Mouse (Mus musculus) heart, embryonic 16.5 days (tissue): Measurements from ENCODE around the gene Fgf4. TPM values are rescaled to one million over a fixed set of nuclear protein-coding genes. Genes with fewer than 3 reads are reported as not detected.

ENCODE experiments used
- ATAC-seq: fragments of 200-750 bp; cut with Nextera tagmentation; replicated peaks from 2 replicates; pipeline ENCODE4 v1.8.0; 2017; ENCODE audit warnings: moderate number of reproducible peaks; ENCODE audit not compliant: insufficient read depth, low FRiP score; ENCODE audit errors: extremely low read depth
- H3K27ac ChIP-seq: fragments of 300-500 bp; sonication (generic); 2 replicates; pipeline ENCODE4 v1.5.1; 2014; ENCODE audit warnings: mild to moderate bottlenecking, low read length, control low read depth, moderate library complexity
- H3K27me3 ChIP-seq: fragments of 300-500 bp; sonication (generic); 2 replicates; pipeline ENCODE4 v1.6.1; 2014; ENCODE audit warnings: low read length, mixed read lengths; ENCODE audit not compliant: control insufficient read depth, insufficient read depth
- H3K36me3 ChIP-seq: fragments of 300-500 bp; sonication (generic); 2 replicates; pipeline ENCODE4 v1.6.1; 2014; ENCODE audit not compliant: control insufficient read depth, insufficient read depth
- H3K4me1 ChIP-seq: fragments of 300-500 bp; sonication (generic); 2 replicates; pipeline ENCODE4 v1.6.1; 2014; ENCODE audit warnings: low read length, mixed read lengths; ENCODE audit not compliant: control insufficient read depth, insufficient read depth
- H3K4me2 ChIP-seq: fragments of 300-500 bp; sonication (generic); 2 replicates; pipeline ENCODE4 v1.6.1; 2014; ENCODE audit warnings: low read depth, mild to moderate bottlenecking, control low read depth, low read length
- H3K4me3 ChIP-seq: fragments of 300-500 bp; sonication (generic); 2 replicates; pipeline ENCODE4 v1.5.1; 2014; ENCODE audit warnings: mild to moderate bottlenecking, control low read depth, low read length
- H3K9ac ChIP-seq: fragments of 300-500 bp; sonication (generic); 2 replicates; pipeline ENCODE4 v1.6.1; 2014; ENCODE audit warnings: low read length, control low read depth
- H3K9me3 ChIP-seq: fragments of 300-500 bp; sonication (generic); replicated peaks from 2 replicates; pipeline ENCODE4 v1.6.1; 2016; ENCODE audit warnings: low read length; ENCODE audit not compliant: control insufficient read depth
- WGBS: fragments of 180-500 bp; shearing (Covaris S2); extraction: QIAGEN DNeasy Blood & Tissue Kit; methylation state at CpG from one replicate; pipeline ENCODE4 v1.1.7; 2014; 5-methylcytosine and 5-hydroxymethylcytosine counted together
- polyA plus RNA-seq: library from polyadenylated mRNA; unstranded; fragments of >200 nt; fragmentation: Nextera tagmentation; extraction: Ambion mirVana; gene quantifications from 2 replicates; pipeline ENCODE4 v1.2.1, GENCODE M21; 2015

The Fgf4 gene
- polyA plus RNA-seq, 1 experiment from 2014 or later = 0.04 TPM

GRCm38 (mm10) chr7:144861769-144862070, 14.6 kb downstream of the Fgf4 start:
- Histone ChIP-seq H3K4me2 (peak overlapping the region; percentile 43), H3K27ac (no peak overlapping the region), H3K4me1 (peaks cover 6% of the 10 kb centered on the region; the same call in 1 of the 2 replicates), H3K27me3 (peaks cover 73% of the 10 kb centered on the region), H3K9ac (no peak overlapping the region), H3K9me3 (no peaks in the 10 kb centered on the region), H3K36me3 (no peaks in the 10 kb centered on the region), H3K4me3 (peak overlapping the region; percentile 26)
- no peak for ATAC-seq
- under 1% methylated on average over 28 of the region's 28 CpGs for WGBS

- no peaks in the 10 kb centered on the region for H3K36me3 ChIP-seq
- H3K4me1 ChIP-seq = peaks cover 6% of the 10 kb centered on the region; the same call in 1 of the 2 replicates
- H3K9me3 ChIP-seq = no peaks in the 10 kb centered on the region
- no peak overlapping the region for H3K27ac ChIP-seq
- no peak for ATAC-seq
- peaks cover 76% of the 10 kb centered on the region for H3K27me3 ChIP-seq
- H3K4me2 ChIP-seq = peak overlapping the region; percentile 43; the same call in 1 of the 2 replicates
- no peak overlapping the region for H3K9ac ChIP-seq
- WGBS = 2% methylated on average over 15 of the region's 15 CpGs
- peak overlapping the region; percentile 26; the same call in 1 of the 2 replicates for H3K4me3 ChIP-seq
Observed at GRCm38 (mm10) chr7:144862126-144862525, 15.0 kb downstream of the Fgf4 start.

- Histone ChIP-seq H3K27ac (no peak overlapping the region), H3K9me3 (no peaks in the 10 kb centered on the region), H3K36me3 (no peaks in the 10 kb centered on the region), H3K27me3 (peaks cover 80% of the 10 kb centered on the region), H3K9ac (no peak overlapping the region), H3K4me3 (no peak overlapping the region), H3K4me2 (no peak overlapping the region), H3K4me1 (peaks cover 6% of the 10 kb centered on the region; the same call in 1 of the 2 replicates)
- WGBS = 5% methylated on average over 18 of the region's 18 CpGs
- no peak for ATAC-seq
Observed at GRCm38 (mm10) chr7:144862712-144863111, 15.5 kb downstream of the Fgf4 start.

GRCm38 (mm10) chr7:144863196-144863595, 16.0 kb downstream of the Fgf4 start:
- no peak for ATAC-seq
- no peak overlapping the region for H3K9ac ChIP-seq
- no peak overlapping the region for H3K4me3 ChIP-seq
- WGBS = 5% methylated on average over 11 of the region's 11 CpGs
- no peaks in the 10 kb centered on the region for H3K36me3 ChIP-seq
- peaks cover 6% of the 10 kb centered on the region; the same call in 1 of the 2 replicates for H3K4me1 ChIP-seq
- no peak overlapping the region for H3K27ac ChIP-seq
- peaks cover 80% of the 10 kb centered on the region for H3K27me3 ChIP-seq
- H3K9me3 ChIP-seq = no peaks in the 10 kb centered on the region
- H3K4me2 ChIP-seq = no peak overlapping the region

GRCm38 (mm10) chr7:144864160-144864670, 17.0 kb downstream of the Fgf4 start:
- peaks cover 6% of the 10 kb centered on the region; the same call in 1 of the 2 replicates for H3K4me1 ChIP-seq
- peaks cover 76% of the 10 kb centered on the region for H3K27me3 ChIP-seq
- no peak overlapping the region for H3K4me2 ChIP-seq
- no peak overlapping the region for H3K4me3 ChIP-seq
- WGBS = 52% methylated on average over 3 of the region's 3 CpGs
- H3K36me3 ChIP-seq = no peaks in the 10 kb centered on the region
- H3K27ac ChIP-seq = no peak overlapping the region
- H3K9me3 ChIP-seq = no peaks in the 10 kb centered on the region
- H3K9ac ChIP-seq = no peak overlapping the region
- ATAC-seq = no peak

- Histone ChIP-seq H3K36me3 (no peaks in the 10 kb centered on the region), H3K4me3 (no peak overlapping the region), H3K4me2 (no peak overlapping the region), H3K9me3 (no peaks in the 10 kb centered on the region), H3K9ac (no peak overlapping the region), H3K27ac (no peak overlapping the region), H3K4me1 (no peaks in the 10 kb centered on the region), H3K27me3 (peaks cover 47% of the 10 kb centered on the region)
- no peak for ATAC-seq
- WGBS = 57% methylated on average over 4 of the region's 4 CpGs
Observed at GRCm38 (mm10) chr7:144867161-144867560, 20.0 kb downstream of the Fgf4 start.

- H3K9me3 ChIP-seq = no peaks in the 10 kb centered on the region
- H3K27ac ChIP-seq = no peak overlapping the region
- H3K27me3 ChIP-seq = peaks cover 43% of the 10 kb centered on the region
- no peaks in the 10 kb centered on the region for H3K36me3 ChIP-seq
- H3K4me2 ChIP-seq = no peak overlapping the region
- no peak for ATAC-seq
- H3K4me1 ChIP-seq = no peaks in the 10 kb centered on the region
- WGBS = 68% methylated on average over 8 of the region's 8 CpGs
- no peak overlapping the region for H3K4me3 ChIP-seq
- H3K9ac ChIP-seq = no peak overlapping the region
Observed at GRCm38 (mm10) chr7:144867602-144868001, 20.4 kb downstream of the Fgf4 start.

- Histone ChIP-seq H3K36me3 (no peaks in the 10 kb centered on the region), H3K4me1 (peaks cover 3% of the 10 kb centered on the region; the same call in 1 of the 2 replicates), H3K27me3 (peaks cover 3% of the 10 kb centered on the region; the same call in 1 of the 2 replicates), H3K4me2 (no peak overlapping the region), H3K4me3 (no peak overlapping the region), H3K9ac (no peak overlapping the region), H3K27ac (no peak overlapping the region), H3K9me3 (no peaks in the 10 kb centered on the region)
- no peak for ATAC-seq
- 64% methylated on average over 4 of the region's 4 CpGs for WGBS
Observed at GRCm38 (mm10) chr7:144872420-144872819, 25.3 kb downstream of the Fgf4 start.

- Histone ChIP-seq H3K9ac (no peak overlapping the region), H3K27ac (no peak overlapping the region), H3K4me1 (peaks cover 3% of the 10 kb centered on the region; the same call in 1 of the 2 replicates), H3K4me3 (no peak overlapping the region), H3K9me3 (no peaks in the 10 kb centered on the region), H3K27me3 (0 out of 2 replicates have a peak, but pooled peaks cover 2% of the 10 kb centered on the region), H3K36me3 (no peaks in the 10 kb centered on the region), H3K4me2 (no peak overlapping the region)
- WGBS = 70% methylated on average over 4 of the region's 4 CpGs
- ATAC-seq = no peak
Observed at GRCm38 (mm10) chr7:144873160-144873559, 26.0 kb downstream of the Fgf4 start.
